In the genomic region with DNA sequence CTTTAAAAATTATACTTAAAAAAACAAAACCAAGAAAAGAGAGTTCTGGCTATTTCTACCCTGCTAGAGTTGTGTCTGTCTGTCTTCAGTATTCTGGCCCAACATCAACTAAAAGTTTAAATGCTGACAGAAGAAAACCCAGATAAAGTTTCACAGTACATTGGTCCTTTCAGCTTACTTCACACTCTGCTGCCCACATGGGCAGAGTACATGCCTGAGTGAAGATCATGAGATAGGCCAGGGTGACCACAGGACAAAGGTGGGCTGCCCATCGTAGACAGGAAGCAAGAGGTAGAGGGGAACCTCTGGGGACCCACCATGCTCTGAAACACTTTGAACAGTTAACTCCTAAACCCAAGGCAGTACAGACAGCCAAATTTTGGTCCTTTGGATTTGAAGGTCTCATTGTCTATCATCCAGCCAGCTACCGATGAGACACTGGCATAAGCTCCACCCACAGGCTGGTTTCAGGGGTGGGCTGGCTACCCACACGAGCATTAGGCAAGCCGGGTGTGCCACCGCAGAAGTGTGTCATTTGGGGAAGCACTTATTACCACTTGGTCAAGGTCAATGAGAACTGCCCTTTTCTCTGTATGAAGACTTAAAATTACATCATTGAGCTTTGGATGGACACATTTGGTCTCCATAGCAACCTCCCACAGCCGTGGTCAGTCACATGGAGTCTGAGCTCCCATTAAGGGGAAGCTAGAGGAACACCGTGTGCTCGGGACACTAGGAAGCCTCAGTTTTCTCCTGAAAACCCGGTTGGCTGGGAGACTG, we compare ENCODE assay signal across 10 mouse cellular contexts. TPM values are rescaled to one million over a fixed set of nuclear protein-coding genes. Genes with fewer than 3 reads are reported as not detected.
DNase-seq lines count a peak whose midpoint lies in the region; ATAC-seq and TF ChIP-seq lines count a peak whose summit lies in the region.
"Had no signal": no experiment of that assay in that cellular context is flagged by ENCODE, and none has a peak within 500 bp of the region (broad histone marks: within the 10 kb centered on the region; RNA-seq: fewer than 3 reads in every experiment).

No protein-coding gene starts in this region.

- H3K4me3 ChIP-seq in hindbrain, postnatal 0 days (ENCODE audit: low read length) = no peak overlapping the region
- H3K4me3 ChIP-seq in midbrain, embryonic 15.5 days = no peak overlapping the region
- H3K4me3 ChIP-seq in intestine, embryonic 15.5 days (replicated peaks) = no peak overlapping the region
- H3K4me3 ChIP-seq: erythroblast, embryonic 14.5 days had no signal

- H3K27ac ChIP-seq in hindbrain, postnatal 0 days = peak overlapping the region; percentile 65; the same call in 1 of the 2 replicates
- peak overlapping the region; percentile 69 for H3K27ac ChIP-seq in midbrain, embryonic 15.5 days
- H3K27ac ChIP-seq in intestine, embryonic 15.5 days = no peak overlapping the region

- no peaks in the 10 kb centered on the region for H3K27me3 ChIP-seq in hindbrain, postnatal 0 days (ENCODE audit: insufficient read depth, low read length)
- H3K27me3 ChIP-seq in midbrain, embryonic 15.5 days (replicated peaks) = no peaks in the 10 kb centered on the region
- H3K27me3 ChIP-seq in intestine, embryonic 15.5 days (replicated peaks) = no peaks in the 10 kb centered on the region

- H3K36me3 ChIP-seq in hindbrain, postnatal 0 days (ENCODE audit: insufficient read depth, low read length) = no peaks in the 10 kb centered on the region
- H3K36me3 ChIP-seq in midbrain, embryonic 15.5 days (replicated peaks) = no peaks in the 10 kb centered on the region
- H3K36me3 ChIP-seq in intestine, embryonic 15.5 days = peaks cover 4% of the 10 kb centered on the region; the same call in 1 of the 2 replicates

- ATAC-seq in common myeloid progenitor, adult 5-6 weeks (replicated peaks; ENCODE audit: low read depth, poor library complexity, severe bottlenecking) = peak; percentile 69
- ATAC-seq in hindbrain, postnatal 0 days = 0 out of 2 replicates have a peak, but pooled peaks have one; percentile 20
- no peak for ATAC-seq in midbrain, embryonic 15.5 days (replicated peaks)
- ATAC-seq in intestine, embryonic 15.5 days = no peak
- no peak for ATAC-seq in activated CD4-positive, CD25-positive, alpha-beta regulatory T cell, adult 4 months

- H3K4me1 ChIP-seq in hindbrain, postnatal 0 days (ENCODE audit: insufficient read depth, low read length) = peaks cover 28% of the 10 kb centered on the region
- peaks cover 36% of the 10 kb centered on the region for H3K4me1 ChIP-seq in midbrain, embryonic 15.5 days
- H3K4me1 ChIP-seq in intestine, embryonic 15.5 days (replicated peaks) = peaks cover 31% of the 10 kb centered on the region

- no peaks in the 10 kb centered on the region for H3K9me3 ChIP-seq in hindbrain, postnatal 0 days (ENCODE audit: low read length)
- H3K9me3 ChIP-seq in midbrain, embryonic 15.5 days = no peaks in the 10 kb centered on the region
- no peaks in the 10 kb centered on the region for H3K9me3 ChIP-seq in intestine, embryonic 15.5 days
- H3K9me3 ChIP-seq: G1E had no signal

- DNase-seq in kidney, adult 11 months = peak; percentile 77
- no peak for DNase-seq in kidney, postnatal 10 days
- DNase-seq in hindbrain, postnatal 0 days (ENCODE audit: low spot score) = peak; percentile 35
- DNase-seq in MN1 (ENCODE audit: low spot score) = no peak

- no peak for TF ChIP-seq CTCF in hindbrain, postnatal 0 days (IDR thresholded peaks at IDR 0.05; ENCODE audit: low read depth)

- no peak overlapping the region for H3K9ac ChIP-seq in hindbrain, postnatal 0 days (replicated peaks; ENCODE audit: low read length)
- no peak overlapping the region for H3K9ac ChIP-seq in midbrain, embryonic 15.5 days
- no peak overlapping the region for H3K9ac ChIP-seq in intestine, embryonic 15.5 days

- H3K4me2 ChIP-seq in hindbrain, postnatal 0 days (ENCODE audit: low read depth, low read length) = no peak overlapping the region
- no peak overlapping the region for H3K4me2 ChIP-seq in midbrain, embryonic 15.5 days
- no peak overlapping the region for H3K4me2 ChIP-seq in intestine, embryonic 15.5 days (replicated peaks)

- WGBS in hindbrain, postnatal 0 days = 41% methylated on average over 9 of the region's 9 CpGs
- WGBS in midbrain, embryonic 15.5 days = 60% methylated on average over 9 of the region's 9 CpGs
- 74% methylated on average over 9 of the region's 9 CpGs for WGBS in intestine, embryonic 15.5 days

RNA-seq across cellular contexts. Expression of gene Ezr, which starts 35.9 kb away (rescaled TPM):
- total RNA-seq in common myeloid progenitor, adult 5-6 weeks (2017) = 175 and 186 TPM in 2 replicates
- 44.7 and 52.6 TPM in 2 replicates for total RNA-seq in hindbrain, postnatal 0 days (2014; rRNA removed)
- 62.4 and 72.7 TPM in 2 replicates for polyA plus RNA-seq in hindbrain, postnatal 0 days (2015; fragmentation: Nextera tagmentation; extraction: Ambion mirVana)
- 32.5 and 39.6 TPM in 2 replicates for polyA plus RNA-seq in midbrain, embryonic 15.5 days (2015; fragmentation: Nextera tagmentation; extraction: Ambion mirVana)
- polyA plus RNA-seq in intestine, embryonic 15.5 days (2015; fragmentation: Nextera tagmentation; extraction: Ambion mirVana) = 232 and 235 TPM in 2 replicates
- 100 to 1,000 TPM; 112 to 143 TPM for polyA plus RNA-seq in activated CD4-positive, CD25-positive, alpha-beta regulatory T cell, adult 4 months (2017; shearing (Covaris generic))

Comparison
In these comparisons a context has a peak if more than half of its experiments do, and no peak if none do; other contexts are left out.
1. DNase-seq: peak in kidney, adult 11 months (single experiment) and hindbrain, postnatal 0 days (single experiment); none in kidney, postnatal 10 days (single experiment) and MN1 (single experiment).
2. ATAC-seq: peak in common myeloid progenitor, adult 5-6 weeks (single experiment) and hindbrain, postnatal 0 days (single experiment); none in midbrain, embryonic 15.5 days (single experiment), intestine, embryonic 15.5 days (single experiment) and activated CD4-positive, CD25-positive, alpha-beta regulatory T cell, adult 4 months (single experiment).